8 mouse cellular contexts compared by ENCODE assay signal in genomic region chr13:70233896-70234799, GRCm38 (mm10).
DNase-seq lines count a peak whose midpoint lies in the region; ATAC-seq lines count a peak whose summit lies in the region.

No protein-coding gene starts in this region.

- H3K4me1 ChIP-seq in hindbrain, embryonic 14.5 days (replicated peaks; ENCODE audit: control insufficient read depth, insufficient read depth, low read length): no peaks in the 10 kb centered on the region

- H3K4me2 ChIP-seq in hindbrain, embryonic 14.5 days (replicated peaks): peak overlapping the region; percentile 23; the same call in 1 of the 2 replicates

- H3K27ac ChIP-seq in hindbrain, embryonic 14.5 days: no peak overlapping the region

- no peaks in the 10 kb centered on the region for H3K27me3 ChIP-seq in hindbrain, embryonic 14.5 days (ENCODE audit: control insufficient read depth, insufficient read depth, low read length)

- ATAC-seq in frontal cortex, adult (ENCODE audit: low TSS enrichment): peak; percentile 99
- peak; percentile 91 for ATAC-seq in hindbrain, embryonic 14.5 days (ENCODE audit: low FRiP score)

- H3K9ac ChIP-seq in hindbrain, embryonic 14.5 days: no peak overlapping the region; the same call in 1 of the 2 replicates

- no peak overlapping the region for H3K4me3 ChIP-seq in hindbrain, embryonic 14.5 days (replicated peaks; ENCODE audit: low read length)

- WGBS in hindbrain, embryonic 14.5 days: 24% methylated on average over 22 of the region's 22 CpGs

- DNase-seq in ZHBTc4 (ENCODE audit: low read depth, low spot score): peak; percentile 80
- DNase-seq in cerebellum, adult 8-10 months: peak; percentile 82
- peak; percentile 89 for DNase-seq in hindbrain, embryonic 14.5 days (ENCODE audit: low spot score)
- DNase-seq in layer of hippocampus, postnatal 14 days (ENCODE audit: low spot score in 2 of 2): peak; percentile 82 to 85
- peak; percentile 76 for DNase-seq in lung, postnatal 14 days
- DNase-seq in right cerebral cortex, postnatal 14 days: peak; percentile 83
- no peak for DNase-seq in T-cell, adult 2 months (ENCODE audit: low spot score)

- no peaks in the 10 kb centered on the region for H3K9me3 ChIP-seq in hindbrain, embryonic 14.5 days (ENCODE audit: control insufficient read depth, low read length)

- H3K36me3 ChIP-seq in hindbrain, embryonic 14.5 days (replicated peaks; ENCODE audit: control insufficient read depth, insufficient read depth): no peaks in the 10 kb centered on the region
